Mouse (Mus musculus) frontal cortex, postnatal 25 days (tissue): Measurements from ENCODE around the gene Dnm3.

Source experiments
- DNase-seq, 2 experiments: peaks; one replicate each; pipeline ENCODE4 v3.0.0; 2022; ENCODE audit warnings: low spot score in 2 of 2

Dnm3 gene

GRCm38 (mm10) chr1:162252869-162253268, 225.0 kb downstream of the Dnm3 start:
- DNase-seq: no peak

GRCm38 (mm10) chr1:162247216-162247615, 230.6 kb downstream of the Dnm3 start:
- DNase-seq: no peak

GRCm38 (mm10) chr1:162243651-162243990, 234.2 kb downstream of the Dnm3 start:
- DNase-seq: no peak

- DNase-seq: no peak
Observed at GRCm38 (mm10) chr1:162242980-162243650, 234.7 kb downstream of the Dnm3 start.

GRCm38 (mm10) chr1:162240720-162241119, 237.1 kb downstream of the Dnm3 start:
- no peak for DNase-seq

GRCm38 (mm10) chr1:162238646-162239045, 239.2 kb downstream of the Dnm3 start:
- no peak for DNase-seq

- DNase-seq: no peak
Observed at GRCm38 (mm10) chr1:162236624-162237159, 241.1 kb downstream of the Dnm3 start.

GRCm38 (mm10) chr1:162225621-162226147, 252.2 kb downstream of the Dnm3 start:
- DNase-seq: no peak

GRCm38 (mm10) chr1:162224817-162225605, 252.8 kb downstream of the Dnm3 start:
- DNase-seq: no peak

- DNase-seq: no peak
Observed at GRCm38 (mm10) chr1:162224061-162224460, 253.8 kb downstream of the Dnm3 start.

GRCm38 (mm10) chr1:162223258-162223940, 254.4 kb downstream of the Dnm3 start:
- no peak for DNase-seq

- no peak for DNase-seq
Observed at GRCm38 (mm10) chr1:162222353-162222752, 255.5 kb downstream of the Dnm3 start.

GRCm38 (mm10) chr1:162221801-162222301, 256.0 kb downstream of the Dnm3 start:
- DNase-seq: no peak

- DNase-seq: no peak
Observed at GRCm38 (mm10) chr1:162220891-162221290, 256.9 kb downstream of the Dnm3 start.

- DNase-seq: no peak
Observed at GRCm38 (mm10) chr1:162219781-162220180, 258.1 kb downstream of the Dnm3 start.

- DNase-seq: no peak
Observed at GRCm38 (mm10) chr1:162218530-162219180, 259.2 kb downstream of the Dnm3 start.

GRCm38 (mm10) chr1:162217340-162217974, 260.4 kb downstream of the Dnm3 start:
- DNase-seq: no peak

GRCm38 (mm10) chr1:162216656-162217055, 261.2 kb downstream of the Dnm3 start:
- no peak for DNase-seq

GRCm38 (mm10) chr1:162215743-162216142, 262.1 kb downstream of the Dnm3 start:
- no peak for DNase-seq

GRCm38 (mm10) chr1:162213066-162213465, 264.8 kb downstream of the Dnm3 start:
- no peak for DNase-seq

GRCm38 (mm10) chr1:162210529-162210928, 267.3 kb downstream of the Dnm3 start:
- no peak for DNase-seq
